Mouse (Mus musculus) G1E (cell line): ENCODE results near the gene Il9. TPM values are rescaled to one million over a fixed set of nuclear protein-coding genes. Genes with fewer than 3 reads are reported as not detected.

Experiments
- ATAC-seq: 2 replicates; pipeline ENCODE4 v1.8.0; 2016; ENCODE audit warnings: mild to moderate bottlenecking; ENCODE audit not compliant: insufficient number of reproducible peaks, poor library complexity, low FRiP score, severe bottlenecking; ENCODE audit errors: extremely low read depth
- DNase-seq: peaks from one replicate; pipeline ENCODE4 v3.0.0; 2012; ENCODE audit warnings: low spot score
- H3K27me3 ChIP-seq: 2 replicates; pipeline ENCODE4 v1.6.1; 2012; ENCODE audit warnings: mild to moderate bottlenecking, low read length, inconsistent platforms; ENCODE audit not compliant: insufficient read depth
- H3K36me3 ChIP-seq: replicated peaks from 2 replicates; pipeline ENCODE3; 2012; ENCODE audit warnings: mild to moderate bottlenecking, inconsistent platforms
- H3K4me1 ChIP-seq: 2 replicates; pipeline ENCODE4 v1.6.1; 2012; ENCODE audit warnings: low read depth, low read length, inconsistent platforms, mixed read lengths; ENCODE audit not compliant: insufficient read depth
- H3K4me3 ChIP-seq: 2 replicates; pipeline ENCODE4 v1.5.1; 2012; ENCODE audit warnings: low read depth, mild to moderate bottlenecking, inconsistent platforms, low read length, moderate library complexity, mixed read lengths
- H3K9me3 ChIP-seq: replicated peaks from 2 replicates; pipeline ENCODE4 v1.6.1; 2012; ENCODE audit warnings: inconsistent platforms
- CTCF ChIP-seq: IDR thresholded peaks from 2 replicates; pipeline ENCODE4 v1.5.1; 2012; ENCODE audit warnings: low read depth, low read length, inconsistent platforms, mixed read lengths
- GATA1 ChIP-seq: IDR thresholded peaks from 2 replicates; pipeline ENCODE4 v1.6.1; 2012; ENCODE audit warnings: borderline replicate concordance, low read length, inconsistent platforms, mixed read lengths
- GATA2 ChIP-seq: IDR thresholded peaks from 2 replicates; pipeline ENCODE4 v1.6.1; 2012; ENCODE audit warnings: low read depth, low read length, inconsistent platforms, borderline replicate concordance
- POLR2AphosphoS5 ChIP-seq: IDR thresholded peaks from 2 replicates; pipeline ENCODE4 v1.6.1; 2012; ENCODE audit warnings: low read depth, low read length, inconsistent platforms; ENCODE audit not compliant: insufficient replicate concordance
- TAL1 ChIP-seq: conservative IDR thresholded peaks from 2 replicates; pipeline ENCODE4 v1.6.1; 2012; ENCODE audit warnings: low read depth, low read length, inconsistent platforms, mixed read lengths
- polyA plus RNA-seq: library from polyadenylated mRNA; stranded (reverse); fragments of >175 nt; gene quantifications from 2 replicates; pipeline ENCODE4 v1.2.3, GENCODE M21; 2012
- total RNA-seq, 2 experiments: library from RNA; stranded (forward) in 1 of 2; stranded (reverse) in 1 of 2; fragments of 200-1000 nt in 1 of 2; fragments of >200 nt in 1 of 2; fragmentation: Nextera tagmentation in 1 of 2; gene quantifications; 2 replicates each; pipeline ENCODE4 v1.2.3; 2014 to 2017

Il9 gene
- total RNA-seq (2014; fragmentation: Nextera tagmentation) (not detected in 2 replicates), total RNA-seq (2017) (not detected in 2 replicates), polyA plus RNA-seq (not detected in 2 replicates)

DNA sequence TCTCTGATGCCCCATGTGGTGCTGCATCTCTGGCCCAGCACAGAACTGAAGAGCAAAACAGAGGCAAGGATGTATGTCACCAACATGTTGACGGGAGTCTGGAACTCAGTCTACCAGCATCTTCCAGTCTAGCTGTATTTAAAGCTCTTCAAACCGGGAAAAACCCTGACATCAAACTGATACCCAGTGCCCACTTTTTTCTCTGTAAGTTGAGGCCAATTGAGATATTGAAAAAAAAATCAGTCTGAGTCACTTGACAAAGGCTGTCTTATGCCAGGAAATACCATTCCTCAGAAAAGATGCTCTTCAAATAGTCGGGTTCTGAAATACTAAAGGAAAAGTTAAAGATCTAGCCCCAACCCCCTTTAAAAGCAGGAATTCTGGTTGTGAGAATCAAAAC lies at the start of gene Il9:
Il9 (minus strand) TSS at position 101 of the 400 bp plus-strand sequence.
- ATAC-seq = no peak
- no peaks in the 10 kb centered on the region for H3K4me1 ChIP-seq
- no peaks in the 10 kb centered on the region for H3K27me3 ChIP-seq
- no peak for TF ChIP-seq POLR2AphosphoS5
- no peak for TF ChIP-seq GATA1
- TF ChIP-seq GATA2 = no peak
- TF ChIP-seq TAL1 = no peak
- TF ChIP-seq CTCF = no peak
- H3K4me3 ChIP-seq = no peak within 1 kb of the TSS
- H3K36me3 ChIP-seq = no peaks in the 10 kb centered on the region
- H3K9me3 ChIP-seq = peaks cover 75% of the 10 kb centered on the region
- no peak for DNase-seq

GRCm38 (mm10) chr13:56529685-56530084 lies 47.6 kb upstream of the Il9 start:
- Histone ChIP-seq H3K4me3 (no peak overlapping the region), H3K4me1 (no peaks in the 10 kb centered on the region), H3K9me3 (peaks cover 46% of the 10 kb centered on the region), H3K36me3 (no peaks in the 10 kb centered on the region), H3K27me3 (no peaks in the 10 kb centered on the region)
- no peak for ATAC-seq
- no peak for TF ChIP-seq TAL1
- TF ChIP-seq GATA2 = no peak
- no peak for TF ChIP-seq GATA1
- no peak for TF ChIP-seq POLR2AphosphoS5
- TF ChIP-seq CTCF = no peak
- DNase-seq = no peak

GRCm38 (mm10) chr13:56529031-56529430 lies 47.0 kb upstream of the Il9 start:
- Histone ChIP-seq H3K4me3 (no peak overlapping the region), H3K27me3 (no peaks in the 10 kb centered on the region), H3K9me3 (peaks cover 46% of the 10 kb centered on the region), H3K36me3 (no peaks in the 10 kb centered on the region), H3K4me1 (no peaks in the 10 kb centered on the region)
- DNase-seq = no peak
- no peak for ATAC-seq
- TF ChIP-seq GATA2 (no peak), CTCF (no peak), TAL1 (no peak), GATA1 (no peak), POLR2AphosphoS5 (no peak)

- Histone ChIP-seq H3K4me1 (no peaks in the 10 kb centered on the region), H3K27me3 (no peaks in the 10 kb centered on the region), H3K4me3 (no peak overlapping the region), H3K36me3 (no peaks in the 10 kb centered on the region), H3K9me3 (peaks cover 41% of the 10 kb centered on the region)
- ATAC-seq (no peak), DNase-seq (no peak)
- TF ChIP-seq GATA2 = no peak
- no peak for TF ChIP-seq GATA1
- no peak for TF ChIP-seq POLR2AphosphoS5
- TF ChIP-seq CTCF = no peak
- TF ChIP-seq TAL1 = no peak
Measured at GRCm38 (mm10) chr13:56528281-56528680, 46.2 kb upstream of the Il9 start.

- ATAC-seq (no peak), DNase-seq (no peak)
- H3K4me3 ChIP-seq = no peak overlapping the region
- H3K4me1 ChIP-seq = no peaks in the 10 kb centered on the region
- H3K36me3 ChIP-seq = no peaks in the 10 kb centered on the region
- TF ChIP-seq CTCF = no peak
- no peak for TF ChIP-seq POLR2AphosphoS5
- no peak for TF ChIP-seq GATA2
- TF ChIP-seq TAL1 = no peak
- no peak for TF ChIP-seq GATA1
- peaks cover 39% of the 10 kb centered on the region for H3K9me3 ChIP-seq
- H3K27me3 ChIP-seq = no peaks in the 10 kb centered on the region
Measured at GRCm38 (mm10) chr13:56527846-56528245, 45.8 kb upstream of the Il9 start.

DNA sequence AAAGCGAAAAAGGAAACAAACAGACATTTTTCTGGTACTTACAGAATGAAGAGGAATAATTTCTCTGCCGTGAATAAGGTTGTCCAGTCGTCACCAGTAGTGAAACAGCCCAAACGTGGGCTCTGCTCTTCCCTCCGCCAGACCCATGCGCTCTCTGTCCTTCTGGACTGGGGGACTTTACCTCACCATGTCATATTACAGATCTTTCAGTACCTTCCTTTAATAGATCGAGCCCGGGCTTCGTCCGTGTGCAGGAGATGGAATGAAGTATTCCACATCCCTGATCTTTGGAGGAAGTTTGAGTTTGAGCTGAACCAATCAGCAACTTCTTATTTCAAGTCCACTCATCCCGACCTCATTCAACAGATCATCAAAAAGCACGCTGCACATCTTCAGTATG lies 44.8 kb upstream of the Il9 start:
- Histone ChIP-seq H3K4me1 (no peaks in the 10 kb centered on the region), H3K36me3 (no peaks in the 10 kb centered on the region), H3K9me3 (peaks cover 48% of the 10 kb centered on the region), H3K4me3 (no peak overlapping the region), H3K27me3 (no peaks in the 10 kb centered on the region)
- DNase-seq (no peak), ATAC-seq (no peak)
- TF ChIP-seq POLR2AphosphoS5 (no peak), TAL1 (no peak), CTCF (no peak), GATA2 (no peak), GATA1 (no peak)

DNA sequence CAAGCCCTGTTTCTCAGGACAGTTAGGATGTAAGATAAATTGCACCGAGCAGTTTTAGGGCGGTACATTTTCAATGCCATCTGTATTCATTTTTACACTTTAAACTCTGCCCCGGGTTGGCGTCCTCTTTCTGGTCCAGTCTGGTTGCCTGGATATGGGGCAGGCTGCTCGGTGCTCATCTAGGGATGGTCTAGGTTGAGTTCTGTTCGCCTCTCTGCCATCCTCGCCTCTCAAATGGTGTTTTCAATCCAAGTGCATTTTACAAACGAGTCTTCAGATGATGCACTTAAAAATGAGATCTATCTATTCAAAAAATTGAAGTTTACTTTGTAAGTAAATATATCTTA lies 40.7 kb upstream of the Il9 start:
- no peak for DNase-seq
- no peak for ATAC-seq
- TF ChIP-seq CTCF = no peak
- TF ChIP-seq POLR2AphosphoS5 = no peak
- no peak for TF ChIP-seq GATA2
- no peak for TF ChIP-seq TAL1
- TF ChIP-seq GATA1 = no peak
- Histone ChIP-seq H3K4me1 (no peaks in the 10 kb centered on the region), H3K36me3 (no peaks in the 10 kb centered on the region), H3K9me3 (peaks cover 61% of the 10 kb centered on the region), H3K27me3 (no peaks in the 10 kb centered on the region), H3K4me3 (no peak overlapping the region)
